Mouse (Mus musculus) ES-E14 (cell line): ENCODE measurements around the gene Srek1ip1. TPM values are rescaled to one million over a fixed set of nuclear protein-coding genes. Genes with fewer than 3 reads are reported as not detected.

Experiments used
- DNase-seq: peaks from one replicate; pipeline ENCODE4 v3.0.0-alpha.2; 2013; ENCODE audit warnings: low read depth, low spot score
- H3K27ac ChIP-seq: 2 replicates; pipeline ENCODE4 v1.5.1; 2012; ENCODE audit warnings: low read depth, mild to moderate bottlenecking, low read length, moderate library complexity, mixed read lengths; ENCODE audit not compliant: poor library complexity, insufficient read depth, severe bottlenecking
- H3K36me3 ChIP-seq: 2 replicates; pipeline ENCODE4 v1.6.1; 2012; ENCODE audit warnings: mild to moderate bottlenecking, low read length, moderate library complexity, mixed read lengths; ENCODE audit not compliant: control insufficient read depth, poor library complexity, insufficient read depth, severe bottlenecking
- H3K4me1 ChIP-seq, 2 experiments: fragments of 150-350 bp in 1 of 2; sonication (generic) in 1 of 2; 2 replicates each; pipeline ENCODE4 v1.6.1; 2012; ENCODE audit warnings: low read length in 2 of 2, mild to moderate bottlenecking in 1 of 2, mixed read lengths in 1 of 2; ENCODE audit not compliant: control insufficient read depth in 2 of 2, insufficient read depth in 2 of 2, poor library complexity in 1 of 2
- H3K4me3 ChIP-seq, 2 experiments: fragments of 150-350 bp in 1 of 2; sonication (generic) in 1 of 2; 2 replicates each; pipeline ENCODE4 v1.5.1; 2012; ENCODE audit warnings: low read length in 2 of 2, low read depth in 1 of 2, mild to moderate bottlenecking in 1 of 2, mixed read lengths in 1 of 2; ENCODE audit not compliant: insufficient read depth in 1 of 2, poor library complexity in 1 of 2, severe bottlenecking in 1 of 2
- H3K9ac ChIP-seq: 2 replicates; pipeline ENCODE4 v1.6.1; 2012; ENCODE audit warnings: low read depth, mild to moderate bottlenecking, low read length, mixed read lengths; ENCODE audit not compliant: poor library complexity, insufficient read depth, severe bottlenecking
- H3K9me3 ChIP-seq: fragments of 150-350 bp; sonication (generic); 2 replicates; pipeline ENCODE4 v1.6.1; 2012; ENCODE audit warnings: low read depth, mild to moderate bottlenecking, low read length; ENCODE audit not compliant: control insufficient read depth, insufficient read depth
- CHD2 ChIP-seq: IDR thresholded peaks from 2 replicates; pipeline ENCODE4 v1.6.1; 2014; ENCODE audit warnings: mild to moderate bottlenecking, low read depth, low read length, inconsistent platforms
- HCFC1 ChIP-seq: IDR thresholded peaks from 2 replicates; pipeline ENCODE4 v1.6.1; 2012; ENCODE audit warnings: low read length, inconsistent platforms, borderline replicate concordance; ENCODE audit not compliant: insufficient read depth
- MAFK ChIP-seq: IDR thresholded peaks from 2 replicates; pipeline ENCODE4 v1.6.1; 2014; ENCODE audit warnings: mild to moderate bottlenecking, low read depth, low read length, inconsistent platforms; ENCODE audit not compliant: insufficient read depth
- ZC3H11A ChIP-seq: IDR thresholded peaks from 2 replicates; pipeline ENCODE4 v1.6.1; 2012; ENCODE audit warnings: low read depth, mild to moderate bottlenecking, inconsistent platforms, low read length, borderline replicate concordance
- ZNF384 ChIP-seq: IDR thresholded peaks from 2 replicates; pipeline ENCODE4 v1.6.1; 2012; ENCODE audit warnings: low read depth, low read length, inconsistent platforms
- in situ Hi-C, 2 experiments: fragments of 600-800 bp; cut with MboI; formaldehyde crosslinking; loops; one replicate each; pipeline ENCODE4 v1.15.1; 2025; ENCODE audit warnings: low sequenced_read_pairs in 2 of 2, inconsistent platforms in 1 of 2; ENCODE audit not compliant: unreplicated experiment in 2 of 2
- total RNA-seq: library from RNA; depleted of rRNA; stranded (reverse); fragments of 300-350 nt; gene quantifications from 2 replicates; pipeline ENCODE4 v1.2.3, GENCODE M21; 2012

Srek1ip1 gene
- total RNA-seq, 1 experiment = 5.9 TPM

DNA sequence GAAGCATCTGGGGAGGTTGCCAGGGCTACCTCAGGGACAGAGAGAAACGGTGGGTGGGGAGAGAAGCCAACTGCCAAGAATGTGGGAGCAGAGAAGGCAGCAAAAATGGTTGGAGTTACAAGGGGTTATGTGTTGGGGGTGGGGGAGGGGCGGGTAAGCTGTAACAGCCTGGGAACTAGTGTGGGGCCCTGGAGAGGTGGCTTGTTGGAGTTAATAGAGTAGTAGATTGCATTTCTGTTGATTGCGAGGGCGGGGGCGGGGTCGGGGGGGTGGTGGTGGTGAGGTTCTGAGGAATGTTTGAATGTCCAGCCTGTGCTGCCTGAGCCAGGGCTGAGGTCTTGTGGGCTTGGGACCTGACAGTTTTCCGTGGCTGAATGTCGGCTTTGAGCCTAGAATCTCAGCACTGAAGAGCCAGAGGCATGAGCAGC, 30.1 kb downstream of the Srek1ip1 start:
- Histone ChIP-seq H3K4me3 (0 out of 4 replicates have a peak overlapping the region, but pooled peaks of 1 of the 2 experiments have one; percentile 6), H3K9ac (no peak overlapping the region), H3K27ac (0 out of 2 replicates have a peak overlapping the region, but pooled peaks have one; percentile 31), H3K9me3 (no peaks in the 10 kb centered on the region), H3K4me1 (peaks cover 0 to 6% of the 10 kb centered on the region in 2 experiments; a peak in 2 of 4 replicates), H3K36me3 (peaks cover 2% of the 10 kb centered on the region; the same call in 1 of the 2 replicates)
- TF ChIP-seq MAFK (no peak), ZC3H11A (no peak), HCFC1 (no peak), CHD2 (no peak), ZNF384 (no peak)
- DNase-seq = no peak
- in situ Hi-C loops = no loop called here

DNA sequence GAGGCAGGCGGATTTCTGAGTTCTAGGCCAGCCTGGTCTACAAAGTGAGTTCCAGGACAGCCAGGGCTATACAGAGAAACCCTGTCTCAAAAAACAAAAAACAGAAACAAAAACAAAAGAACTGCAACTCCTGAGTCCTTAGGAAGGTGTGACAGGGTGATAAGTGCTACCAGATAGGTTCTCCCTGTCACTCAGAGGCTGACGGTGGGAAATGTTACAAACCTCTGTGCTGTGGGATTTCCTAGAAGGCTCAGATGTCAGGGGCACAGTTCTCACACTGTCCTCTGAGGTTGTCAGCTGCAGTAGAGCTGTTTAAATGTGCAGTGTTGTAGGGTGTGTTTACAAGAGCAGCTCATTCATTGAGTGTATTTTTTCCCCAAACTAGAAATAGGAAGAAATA, 33.2 kb downstream of the Srek1ip1 start:
- Histone ChIP-seq H3K27ac (no peak overlapping the region), H3K9me3 (no peaks in the 10 kb centered on the region; the same call in 1 of the 2 replicates), H3K4me3 (no peak overlapping the region), H3K9ac (no peak overlapping the region), H3K4me1 (peaks cover 0 to 6% of the 10 kb centered on the region in 2 experiments; a peak in 2 of 4 replicates), H3K36me3 (peaks cover 5% of the 10 kb centered on the region; the same call in 1 of the 2 replicates)
- in situ Hi-C loops = no loop called here
- TF ChIP-seq MAFK = no peak
- no peak for TF ChIP-seq HCFC1
- no peak for TF ChIP-seq ZC3H11A
- TF ChIP-seq CHD2 = no peak
- TF ChIP-seq ZNF384 = no peak
- DNase-seq = no peak

DNA sequence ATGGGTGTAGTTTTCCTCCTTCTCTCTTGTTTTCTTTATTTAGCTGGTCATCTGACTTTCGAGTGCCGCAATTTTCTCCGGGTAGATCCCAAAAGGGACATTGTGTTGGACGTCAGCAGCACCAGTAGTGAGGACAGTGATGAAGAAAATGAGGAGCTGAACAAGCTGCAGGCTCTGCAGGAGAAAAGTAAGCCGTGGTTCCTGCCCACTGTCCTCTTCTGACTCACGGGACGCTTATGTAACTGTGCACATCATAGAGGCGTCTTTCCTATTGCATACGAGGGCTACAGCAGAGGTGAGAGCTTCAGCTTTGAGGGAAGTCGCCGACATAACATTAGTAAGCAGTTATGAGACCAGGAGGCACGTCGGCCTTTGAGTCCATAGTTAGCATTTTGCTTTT, 40.5 kb downstream of the Srek1ip1 start:
- TF ChIP-seq CHD2 (no peak), MAFK (no peak), ZC3H11A (no peak), HCFC1 (no peak)
- in situ Hi-C loops = no loop called here
- no peaks in the 10 kb centered on the region; the same call in 1 of the 2 replicates for H3K9me3 ChIP-seq
- H3K27ac ChIP-seq = no peak overlapping the region
- peaks cover 14% of the 10 kb centered on the region for H3K36me3 ChIP-seq
- no peak overlapping the region for H3K9ac ChIP-seq
- DNase-seq = no peak
- H3K4me1 ChIP-seq = no peaks in the 10 kb centered on the region
- H3K4me3 ChIP-seq = no peak overlapping the region

DNA sequence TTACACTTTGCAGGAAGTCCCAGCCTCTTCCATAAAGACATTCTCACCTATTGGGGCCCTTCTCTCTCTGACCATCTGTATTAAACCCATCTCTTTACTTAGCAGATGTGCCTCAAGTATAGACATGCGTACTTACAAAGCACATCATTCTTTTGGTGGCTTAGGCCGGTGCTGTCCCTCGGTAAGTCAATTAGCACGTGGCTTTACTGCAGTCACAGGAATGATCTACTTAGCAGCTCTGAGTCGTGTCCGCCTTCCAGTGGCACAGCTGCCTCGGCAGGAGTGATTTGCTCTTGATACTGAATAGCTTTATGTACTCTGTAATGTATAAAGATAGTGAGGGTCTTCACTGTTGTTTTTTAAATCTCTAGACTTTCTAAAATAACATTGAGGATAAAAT, 45.3 kb downstream of the Srek1ip1 start:
- no peak for TF ChIP-seq ZNF384
- no peak for TF ChIP-seq MAFK
- no peak for TF ChIP-seq CHD2
- TF ChIP-seq HCFC1 = no peak
- TF ChIP-seq ZC3H11A = no peak
- no peak overlapping the region for H3K9ac ChIP-seq
- no peaks in the 10 kb centered on the region for H3K9me3 ChIP-seq
- no peak overlapping the region for H3K4me3 ChIP-seq
- H3K36me3 ChIP-seq = peaks cover 14% of the 10 kb centered on the region
- no peak for DNase-seq
- in situ Hi-C loops = no loop called here
- 0 out of 4 replicates have a peak, but pooled peaks cover 0 to 2% of the 10 kb centered on the region in 2 experiments for H3K4me1 ChIP-seq
- H3K27ac ChIP-seq = no peak overlapping the region

DNA sequence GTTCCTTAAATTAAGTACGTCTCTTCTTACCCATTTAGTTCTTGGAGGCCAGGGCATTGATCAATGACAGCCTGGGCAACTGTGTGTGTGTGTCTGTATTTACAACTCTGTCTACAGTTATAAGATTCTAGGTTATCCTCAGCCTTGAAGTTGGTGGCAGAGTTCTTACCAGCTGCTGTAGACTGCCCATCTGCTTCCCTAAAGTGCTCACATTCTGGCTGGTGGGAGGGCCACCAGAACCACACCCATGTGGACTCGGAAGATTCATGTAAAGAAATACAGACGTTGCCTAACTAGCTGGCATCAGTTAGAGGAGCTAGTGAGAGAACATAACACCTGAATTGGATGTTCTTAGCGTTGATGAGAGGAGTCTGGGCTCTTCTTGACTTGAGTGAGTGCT, 49.7 kb downstream of the Srek1ip1 start:
- no peaks in the 10 kb centered on the region for H3K9me3 ChIP-seq
- peaks cover 8% of the 10 kb centered on the region; the same call in 1 of the 2 replicates for H3K36me3 ChIP-seq
- H3K4me1 ChIP-seq = 0 out of 4 replicates have a peak, but pooled peaks cover 0 to 2% of the 10 kb centered on the region in 2 experiments
- no peak for DNase-seq
- no peak overlapping the region for H3K9ac ChIP-seq
- in situ Hi-C loops = no loop called here
- H3K27ac ChIP-seq = no peak overlapping the region
- TF ChIP-seq CHD2 = no peak
- TF ChIP-seq ZC3H11A = no peak
- TF ChIP-seq HCFC1 = no peak
- no peak for TF ChIP-seq MAFK
- no peak for TF ChIP-seq ZNF384
- H3K4me3 ChIP-seq = no peak overlapping the region
